Mouse (Mus musculus): ENCODE data around the gene Evi5.

Evi5 gene

GRCm38 (mm10) chr5:107869701-107870100, 5.2 kb downstream of the Evi5 start:
- no peak for DNase-seq

- peak; percentile 72 to 77 for DNase-seq
Observed at GRCm38 (mm10) chr5:107868905-107869424, 5.9 kb downstream of the Evi5 start.

DNA sequence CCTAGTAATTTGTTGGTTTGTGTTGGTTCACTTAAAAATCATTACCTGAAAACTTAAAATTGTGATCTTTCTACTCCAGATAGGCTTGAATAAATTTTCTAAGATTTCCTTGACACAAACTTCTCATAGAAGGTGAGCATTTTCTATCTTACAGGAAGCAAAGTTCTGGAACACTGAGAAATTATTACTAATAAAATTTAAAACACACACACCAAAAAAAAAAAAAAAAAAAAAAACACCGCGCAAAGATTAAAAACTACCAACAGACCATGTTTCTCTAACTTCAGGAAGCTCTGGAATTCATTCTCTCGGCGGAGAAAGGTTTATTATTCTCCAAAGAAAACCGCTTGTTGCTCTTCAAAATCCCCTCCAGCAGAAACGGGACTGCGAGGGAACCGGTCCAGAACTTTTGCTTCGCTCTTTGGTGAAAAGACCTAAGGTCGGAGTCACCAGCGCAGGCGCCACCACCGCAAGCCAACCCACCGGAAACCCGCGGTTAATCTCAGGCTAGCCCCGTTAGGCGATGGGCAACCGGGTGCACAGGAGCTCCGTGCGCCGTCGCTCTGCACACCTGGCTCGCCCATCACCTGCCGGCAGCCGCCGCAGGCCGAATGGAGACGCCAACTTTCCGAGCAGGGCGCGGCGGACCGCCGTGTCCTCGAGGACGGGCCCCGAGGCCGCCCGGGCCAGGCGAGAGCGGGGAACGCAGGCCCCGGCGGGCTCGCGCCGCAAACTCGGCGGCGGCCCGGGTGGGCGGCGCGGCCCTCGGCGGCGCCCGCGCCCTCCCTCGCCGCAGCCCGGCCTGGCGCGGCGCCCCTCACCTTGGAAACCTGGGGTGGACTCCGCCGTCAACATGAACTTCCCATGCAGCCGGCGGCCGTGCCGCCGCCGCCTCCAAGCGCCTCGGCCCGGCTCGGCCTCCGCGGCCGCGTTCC, 6.7 kb downstream of the Evi5 start:
- peak; percentile 57 to 66 for DNase-seq

DNA sequence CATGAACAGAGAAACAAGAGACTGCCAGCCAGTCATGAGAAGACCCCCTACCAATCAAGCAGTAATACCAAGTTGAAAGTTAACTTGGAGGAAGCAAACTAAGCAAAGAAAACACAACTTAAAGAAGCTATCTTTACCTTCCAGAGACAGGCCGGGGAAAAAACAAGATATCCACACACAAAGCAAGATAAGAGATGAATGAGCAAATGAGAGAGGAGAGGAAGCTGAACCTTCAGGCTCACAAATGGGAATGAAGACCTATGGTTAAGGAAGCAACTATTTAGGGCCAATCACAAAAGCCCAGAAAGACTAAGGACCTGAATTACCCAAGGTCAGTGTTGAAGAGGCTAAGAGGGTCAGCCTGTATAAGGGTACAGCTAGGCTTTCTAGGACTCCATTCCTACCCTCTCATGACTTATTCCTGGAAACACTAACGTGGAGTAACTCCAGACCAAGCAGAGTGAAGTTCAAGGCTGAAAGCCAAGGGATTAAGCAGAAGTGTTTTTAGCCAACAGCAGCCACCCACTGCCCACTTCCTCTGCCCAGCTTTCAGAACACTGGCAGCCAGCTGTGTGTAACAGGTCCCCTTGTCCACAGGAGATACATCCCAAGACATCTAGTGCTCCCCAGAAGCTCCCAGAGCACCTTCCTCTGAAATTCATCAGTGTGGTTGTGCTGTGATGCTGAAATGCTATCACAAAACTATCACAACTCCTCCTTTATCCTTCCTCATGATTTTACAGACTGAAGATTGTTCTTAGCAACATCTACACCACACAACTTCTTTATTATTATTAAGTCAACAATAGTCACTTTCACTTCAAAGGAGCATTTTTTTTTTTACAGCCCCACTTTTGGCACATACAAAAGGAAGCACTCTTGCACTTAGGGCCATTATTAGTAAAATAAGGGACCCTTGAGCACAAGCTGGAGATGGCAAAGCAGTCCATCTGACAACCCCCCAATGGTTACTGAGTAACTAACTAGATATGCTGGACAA, 8.5 kb downstream of the Evi5 start:
- peak in 1 of 2 experiments; percentile 14 for DNase-seq

DNA sequence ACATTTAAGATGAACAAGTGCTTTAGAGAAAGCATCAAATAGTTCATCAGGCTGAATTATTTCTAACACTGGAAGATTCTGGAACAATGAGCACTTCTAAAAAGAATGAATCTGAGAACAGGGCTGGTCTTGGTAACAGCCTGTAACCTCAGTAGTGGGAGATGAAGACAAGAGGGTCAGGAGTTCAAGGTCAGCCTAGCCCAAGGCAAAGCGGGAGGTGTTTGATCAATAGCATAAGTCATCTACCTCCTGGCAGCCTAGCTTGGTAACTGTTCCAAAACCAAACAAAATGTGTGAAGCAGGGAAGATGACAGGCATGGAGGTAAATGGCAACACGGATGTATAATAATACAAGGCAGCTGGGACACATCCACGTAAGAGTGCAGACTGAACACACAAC, 10.9 kb downstream of the Evi5 start:
- DNase-seq = no peak

- DNase-seq = peak in 1 of 2 experiments; percentile 13
Observed at GRCm38 (mm10) chr5:107858963-107859362, 15.9 kb downstream of the Evi5 start.

GRCm38 (mm10) chr5:107855546-107855945, 19.4 kb downstream of the Evi5 start:
- DNase-seq = no peak

- no peak for DNase-seq
Observed at GRCm38 (mm10) chr5:107854556-107854955, 20.4 kb downstream of the Evi5 start.

DNA sequence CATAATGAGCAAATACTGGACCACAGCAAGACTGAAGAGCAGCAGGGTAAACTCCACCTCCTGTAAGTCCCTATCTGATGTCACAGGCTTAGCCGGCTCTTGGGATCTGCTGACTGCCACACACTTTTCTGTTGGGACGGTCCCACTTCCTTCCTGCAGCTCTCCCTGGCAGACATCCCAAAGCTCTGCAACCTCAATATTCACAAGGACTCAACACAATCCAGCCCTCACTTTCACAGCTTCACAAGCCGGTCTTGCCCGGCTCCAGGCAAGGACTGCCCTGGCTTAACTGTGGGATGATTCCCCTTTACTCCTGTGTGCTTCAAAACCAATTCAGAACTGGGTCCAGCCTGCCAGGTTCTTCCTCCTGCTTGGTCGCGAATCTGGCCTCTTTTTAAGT, 21.1 kb downstream of the Evi5 start:
- DNase-seq = no peak

DNA sequence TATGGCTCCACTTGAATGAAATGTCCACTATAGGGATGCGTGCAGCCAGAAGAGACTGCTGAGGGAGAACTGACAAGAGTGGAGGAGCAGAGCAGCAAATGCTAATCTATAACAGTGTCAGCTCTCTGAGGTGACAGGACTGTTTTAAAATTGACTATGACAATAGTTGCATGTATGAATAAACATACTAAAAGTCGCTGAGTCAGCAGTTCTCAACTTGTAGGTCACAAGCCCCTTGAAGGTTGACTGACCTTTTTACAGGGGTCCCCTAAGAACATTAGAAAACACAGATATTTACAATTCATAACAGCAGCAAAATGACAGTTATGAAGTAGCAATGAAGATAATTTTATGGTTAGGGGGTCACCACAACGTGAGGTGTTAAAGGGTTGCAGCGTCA, 25.9 kb downstream of the Evi5 start:
- DNase-seq = no peak

GRCm38 (mm10) chr5:107847817-107848216, 27.1 kb downstream of the Evi5 start:
- DNase-seq = no peak

DNA sequence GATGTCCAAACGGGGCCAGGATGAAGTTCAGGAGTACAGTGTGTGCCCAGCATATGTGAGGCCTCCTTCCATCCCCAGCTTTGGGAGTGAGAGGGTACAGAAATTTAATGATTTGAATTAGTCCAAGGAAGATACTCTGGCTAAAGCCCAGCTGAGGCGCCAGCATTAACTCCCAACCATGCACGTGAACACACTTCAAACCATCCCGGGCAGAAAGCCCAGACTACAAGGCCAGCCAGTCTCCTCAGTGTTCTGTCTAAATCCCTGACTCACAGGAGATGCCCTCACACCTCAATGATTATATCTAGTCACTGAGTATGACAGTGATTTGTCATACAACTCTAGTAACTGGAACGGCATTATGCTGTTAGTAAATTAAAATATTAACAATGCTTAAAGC, 27.6 kb downstream of the Evi5 start:
- no peak for DNase-seq

DNA sequence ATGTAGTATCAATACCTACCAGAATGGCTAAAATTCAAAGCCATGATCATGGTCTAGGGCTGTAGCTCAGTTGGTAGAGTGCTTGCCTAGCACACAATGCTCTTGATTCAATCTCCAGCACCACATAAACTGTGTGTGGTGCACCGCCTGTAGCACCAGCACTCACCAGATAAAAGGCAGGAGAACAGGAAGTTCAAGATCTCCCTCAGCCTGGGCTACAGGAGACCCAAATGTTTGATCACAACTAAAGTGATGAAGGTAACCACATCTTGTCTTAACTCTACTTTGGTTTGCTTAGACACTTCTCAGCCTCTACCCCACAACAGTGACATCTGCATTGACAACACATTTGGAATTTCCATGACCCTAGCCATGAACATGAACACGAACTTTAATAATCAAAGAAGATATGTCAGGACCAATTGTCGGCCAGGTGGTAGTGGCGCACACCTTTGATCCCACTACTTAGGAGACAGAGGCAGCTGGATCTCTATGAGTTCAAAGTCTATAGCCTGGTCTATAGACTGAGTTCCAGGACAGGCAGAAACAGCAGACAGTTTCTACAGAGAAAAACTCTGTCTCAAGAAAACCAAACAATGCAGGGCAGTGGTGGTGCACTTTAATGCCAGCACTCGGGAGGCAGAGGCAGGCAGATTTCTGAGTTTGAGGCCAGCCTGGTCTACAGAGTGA, 34.2 kb downstream of the Evi5 start:
- no peak for DNase-seq

- no peak for DNase-seq
Observed at GRCm38 (mm10) chr5:107838891-107839644, 35.8 kb downstream of the Evi5 start.

- DNase-seq = no peak
Observed at GRCm38 (mm10) chr5:107834287-107834686, 40.6 kb downstream of the Evi5 start.

- no peak for DNase-seq
Observed at GRCm38 (mm10) chr5:107831351-107831750, 43.6 kb downstream of the Evi5 start.

GRCm38 (mm10) chr5:107829998-107830560, 44.8 kb downstream of the Evi5 start, which contains the start of gene Ube2d2b:
Gene Ube2d2b, plus strand, starts transcription at chr5:107830099.
- DNase-seq = no peak

DNA sequence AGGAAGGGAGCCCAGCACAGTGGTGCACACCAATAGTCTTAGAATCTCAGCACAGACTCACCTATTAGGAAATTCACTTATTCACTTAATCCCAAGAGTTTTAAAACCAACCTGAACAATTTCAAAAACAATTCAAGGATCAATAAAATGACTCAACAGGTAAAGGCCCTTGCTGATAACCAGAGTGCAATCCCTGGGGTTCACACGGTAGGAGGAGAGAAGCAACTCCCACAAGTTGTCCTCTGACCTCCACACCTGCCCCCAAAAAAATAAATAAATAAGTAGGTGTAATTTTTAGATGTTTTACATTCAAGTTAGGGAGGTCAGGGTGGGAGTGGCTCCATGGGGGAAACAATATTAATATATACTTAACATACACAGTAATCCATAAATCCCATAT, 52.4 kb downstream of the Evi5 start:
- DNase-seq = no peak

DNA sequence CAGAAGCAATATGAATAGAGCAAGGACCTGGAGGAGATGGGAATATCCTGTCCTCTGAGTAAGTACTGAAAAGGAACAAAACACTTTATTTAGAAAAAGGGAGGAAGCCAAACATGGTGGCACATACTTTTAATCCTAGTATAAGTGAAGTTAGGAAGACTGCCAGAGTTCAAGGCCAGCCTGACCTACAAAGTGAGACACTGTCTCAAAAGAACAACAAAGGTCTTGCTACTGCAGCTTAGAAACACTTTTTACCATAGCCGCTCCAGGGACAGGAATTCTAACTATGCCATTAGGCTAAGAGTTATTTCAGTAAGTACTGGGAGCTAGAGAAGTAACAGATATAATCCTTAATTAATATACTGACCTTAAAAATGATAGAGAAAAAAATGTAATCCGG, 60.3 kb downstream of the Evi5 start:
- DNase-seq = no peak

GRCm38 (mm10) chr5:107807496-107807895, 67.4 kb downstream of the Evi5 start:
- no peak for DNase-seq

- no peak for DNase-seq
Observed at GRCm38 (mm10) chr5:107802621-107803020, 72.3 kb downstream of the Evi5 start.
